Mouse (Mus musculus): Measurements from ENCODE around the gene Vmn1r10.

Vmn1r10 gene

GRCm38 (mm10) chr6:57109154-57109553, at the start of gene Vmn1r10:
Gene Vmn1r10, plus strand, starts transcription at chr6:57109454.
- ATAC-seq (ENCODE audit: insufficient number of reproducible peaks, low FRiP score, low TSS enrichment), result no peak

- ATAC-seq (ENCODE audit: insufficient number of reproducible peaks, low FRiP score, low TSS enrichment), result no peak
Measured at GRCm38 (mm10) chr6:57063730-57064129, 45.5 kb upstream of the Vmn1r10 start.

- ATAC-seq (ENCODE audit: insufficient number of reproducible peaks, low FRiP score, low TSS enrichment), result no peak
Measured at GRCm38 (mm10) chr6:57066487-57066886, 42.8 kb upstream of the Vmn1r10 start, which contains the start of gene Vmn1r9. Gene Vmn1r9, plus strand, starts transcription at chr6:57066787.

- no peak for ATAC-seq (ENCODE audit: insufficient number of reproducible peaks, low FRiP score, low TSS enrichment)
Measured at GRCm38 (mm10) chr6:57106358-57106757, 2.9 kb upstream of the Vmn1r10 start.

GRCm38 (mm10) chr6:57133155-57133554, 23.9 kb downstream of the Vmn1r10 start, which contains the start of gene Vmn1r11:
Gene Vmn1r11, plus strand, starts transcription at chr6:57133455.
- ATAC-seq (ENCODE audit: insufficient number of reproducible peaks, low FRiP score, low TSS enrichment), result no peak

- ATAC-seq (ENCODE audit: insufficient number of reproducible peaks, low FRiP score, low TSS enrichment), result no peak
Measured at GRCm38 (mm10) chr6:57156619-57157018, 47.4 kb downstream of the Vmn1r10 start, which contains the start of gene Vmn1r12. Gene Vmn1r12, plus strand, starts transcription at chr6:57156919.
